Comparison of ENCODE assay signal across 18 mouse cellular contexts in the genomic region with DNA sequence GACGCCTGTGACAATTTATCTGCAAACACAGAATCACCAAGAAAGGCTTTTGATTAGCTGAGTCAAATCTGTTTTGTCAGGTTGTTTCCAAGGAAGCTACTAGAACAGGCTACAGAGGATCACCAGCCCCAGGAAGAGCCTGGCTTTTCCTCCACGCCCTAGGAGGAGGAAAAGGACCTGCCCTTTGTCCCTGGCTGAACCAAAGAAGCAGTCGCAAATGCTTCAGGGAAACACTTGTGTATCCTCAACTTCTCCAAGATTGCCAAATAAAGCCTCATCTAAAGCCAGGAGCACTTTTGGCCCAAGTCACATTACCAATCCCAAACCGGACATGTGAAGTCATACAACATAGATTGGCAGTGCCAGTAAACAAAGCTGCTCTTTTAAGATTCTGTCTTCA. TPM values are rescaled to one million over a fixed set of nuclear protein-coding genes. Genes with fewer than 3 reads are reported as not detected.
DNase-seq lines count a peak whose midpoint lies in the region; ATAC-seq and TF ChIP-seq lines count a peak whose summit lies in the region.
"Had no signal": no experiment of that assay in that cellular context is flagged by ENCODE, and none has a peak within 500 bp of the region (broad histone marks: within the 10 kb centered on the region; RNA-seq: fewer than 3 reads in every experiment).

No protein-coding gene starts in this region.

- no peak overlapping the region for H3K4me2 ChIP-seq in heart, embryonic 12.5 days
- no peak overlapping the region for H3K4me2 ChIP-seq in kidney, embryonic 16.5 days (replicated peaks; ENCODE audit: low read depth, low read length)
- no peak overlapping the region for H3K4me2 ChIP-seq in heart, embryonic 11.5 days
- H3K4me2 ChIP-seq in heart, postnatal 0 days (ENCODE audit: low read depth, low read length): no peak overlapping the region
- H3K4me2 ChIP-seq: embryonic facial prominence, embryonic 12.5 days; lung, embryonic 14.5 days; neural tube, embryonic 13.5 days had no signal

- no peak for ATAC-seq in heart, embryonic 12.5 days (ENCODE audit: insufficient number of reproducible peaks, low FRiP score)
- no peak for ATAC-seq in kidney, embryonic 16.5 days (ENCODE audit: low FRiP score, low TSS enrichment)
- ATAC-seq in heart, embryonic 11.5 days (replicated peaks; ENCODE audit: insufficient number of reproducible peaks, low FRiP score, low TSS enrichment): no peak
- no peak for ATAC-seq in heart, postnatal 0 days (ENCODE audit: insufficient read depth, low read depth)
- ATAC-seq: hindbrain, embryonic 16.5 days had no signal

- no peaks in the 10 kb centered on the region for H3K27me3 ChIP-seq in heart, embryonic 12.5 days (replicated peaks)
- H3K27me3 ChIP-seq in kidney, embryonic 16.5 days (ENCODE audit: insufficient read depth, low read length): no peaks in the 10 kb centered on the region; the same call in 1 of the 2 replicates
- H3K27me3 ChIP-seq in heart, embryonic 11.5 days (ENCODE audit: control insufficient read depth, insufficient read depth, low read length): no peaks in the 10 kb centered on the region
- H3K27me3 ChIP-seq in heart, postnatal 0 days (ENCODE audit: control insufficient read depth, insufficient read depth, low read length): 0 out of 2 replicates have a peak, but pooled peaks cover 4% of the 10 kb centered on the region
- H3K27me3 ChIP-seq: embryonic facial prominence, embryonic 12.5 days; neural tube, embryonic 13.5 days had no signal

- H3K9me3 ChIP-seq in heart, embryonic 12.5 days (replicated peaks): no peaks in the 10 kb centered on the region
- H3K9me3 ChIP-seq in kidney, embryonic 16.5 days (ENCODE audit: low read length): no peaks in the 10 kb centered on the region
- no peaks in the 10 kb centered on the region for H3K9me3 ChIP-seq in heart, embryonic 11.5 days (replicated peaks; ENCODE audit: control insufficient read depth, low read length)
- H3K9me3 ChIP-seq in heart, postnatal 0 days (replicated peaks; ENCODE audit: control insufficient read depth, low read length): no peaks in the 10 kb centered on the region
- H3K9me3 ChIP-seq: embryonic facial prominence, embryonic 12.5 days; neural tube, embryonic 13.5 days had no signal

- H3K27ac ChIP-seq in heart, embryonic 12.5 days (ENCODE audit: poor library complexity, severe bottlenecking): no peak overlapping the region
- H3K27ac ChIP-seq in kidney, embryonic 16.5 days (ENCODE audit: low read length): no peak overlapping the region
- peak overlapping the region; percentile 41; the same call in 1 of the 2 replicates for H3K27ac ChIP-seq in heart, embryonic 11.5 days (ENCODE audit: low read depth, low read length)
- H3K27ac ChIP-seq in heart, postnatal 0 days (ENCODE audit: low read depth): peak overlapping the region; percentile 54
- H3K27ac ChIP-seq: embryonic facial prominence, embryonic 12.5 days; kidney, postnatal 0 days; neural tube, embryonic 13.5 days had no signal

- no peak for TF ChIP-seq CTCF in heart, postnatal 0 days (IDR thresholded peaks at IDR 0.05; ENCODE audit: low read depth)

- WGBS in heart, embryonic 12.5 days: 53% methylated on average over 4 of the region's 4 CpGs
- 63% methylated on average over 4 of the region's 4 CpGs for WGBS in kidney, embryonic 16.5 days
- 56% methylated on average over 4 of the region's 4 CpGs for WGBS in heart, embryonic 11.5 days (ENCODE audit: insufficient replicate concordance)
- 54% methylated on average over 4 of the region's 4 CpGs for WGBS in heart, postnatal 0 days

- no peak overlapping the region for H3K9ac ChIP-seq in heart, embryonic 12.5 days
- H3K9ac ChIP-seq in kidney, embryonic 16.5 days (replicated peaks; ENCODE audit: low read length): no peak overlapping the region
- H3K9ac ChIP-seq in heart, embryonic 11.5 days (ENCODE audit: low read depth, low read length): no peak overlapping the region
- H3K9ac ChIP-seq in heart, postnatal 0 days (replicated peaks; ENCODE audit: low read depth, low read length): no peak overlapping the region
- H3K9ac ChIP-seq: embryonic facial prominence, embryonic 12.5 days; lung, embryonic 14.5 days; neural tube, embryonic 13.5 days had no signal

- TF ChIP-seq EP300 in heart, postnatal 0 days (IDR thresholded peaks at IDR 0.05; ENCODE audit: low read depth): no peak

- H3K36me3 ChIP-seq in heart, embryonic 12.5 days: no peaks in the 10 kb centered on the region
- no peaks in the 10 kb centered on the region for H3K36me3 ChIP-seq in kidney, embryonic 16.5 days (ENCODE audit: insufficient read depth, low read length)
- no peaks in the 10 kb centered on the region for H3K36me3 ChIP-seq in heart, embryonic 11.5 days (ENCODE audit: control insufficient read depth, insufficient read depth, low read length)
- H3K36me3 ChIP-seq in heart, postnatal 0 days (replicated peaks; ENCODE audit: control insufficient read depth, insufficient read depth, low read length): no peaks in the 10 kb centered on the region
- H3K36me3 ChIP-seq: embryonic facial prominence, embryonic 12.5 days; G1E; neural tube, embryonic 13.5 days had no signal

- peak; percentile 97 for DNase-seq in heart, adult 11 months
- DNase-seq in kidney, postnatal 14 days: peak; percentile 13
- no peak for DNase-seq in heart, postnatal 0 days (ENCODE audit: low spot score)
- no peak for DNase-seq in cerebellum, adult 8-10 months
- DNase-seq: cerebellum, adult 11 months; gastrocnemius, postnatal 36 days; layer of hippocampus, adult 9-11 months; lung, embryonic 14.5 days; right cerebral cortex, postnatal 25 days had no signal

- no peak overlapping the region for H3K4me3 ChIP-seq in heart, embryonic 12.5 days
- no peak overlapping the region for H3K4me3 ChIP-seq in kidney, embryonic 16.5 days (ENCODE audit: low read length)
- H3K4me3 ChIP-seq in heart, embryonic 11.5 days (ENCODE audit: low read depth, low read length): no peak overlapping the region
- H3K4me3 ChIP-seq in heart, postnatal 0 days (ENCODE audit: low read depth, low read length): no peak overlapping the region
- H3K4me3 ChIP-seq: embryonic facial prominence, embryonic 12.5 days; neural tube, embryonic 13.5 days had no signal

- H3K4me1 ChIP-seq in heart, embryonic 12.5 days (replicated peaks): peaks cover 10% of the 10 kb centered on the region
- no peaks in the 10 kb centered on the region for H3K4me1 ChIP-seq in kidney, embryonic 16.5 days (ENCODE audit: insufficient read depth, low read length)
- 0 out of 2 replicates have a peak, but pooled peaks cover 2% of the 10 kb centered on the region for H3K4me1 ChIP-seq in heart, embryonic 11.5 days (ENCODE audit: control insufficient read depth, insufficient read depth, low read length)
- peaks cover 9% of the 10 kb centered on the region; the same call in 1 of the 2 replicates for H3K4me1 ChIP-seq in heart, postnatal 0 days (ENCODE audit: control insufficient read depth, insufficient read depth)
- H3K4me1 ChIP-seq: embryonic facial prominence, embryonic 12.5 days had no signal

RNA-seq across cellular contexts. Expression of a gene that starts 41.7 kb away (rescaled TPM):
- 3.9 and 4.0 TPM in 2 replicates for polyA plus RNA-seq in heart, embryonic 12.5 days (2016; fragmentation: Nextera tagmentation; extraction: Ambion mirVana)
- 6.5 and 6.6 TPM in 2 replicates for polyA plus RNA-seq in kidney, embryonic 16.5 days (2015; fragmentation: Nextera tagmentation; extraction: Ambion mirVana)
- polyA plus RNA-seq in heart, embryonic 11.5 days (2014; fragmentation: Nextera tagmentation; extraction: Ambion mirVana): 5.5 and 5.6 TPM in 2 replicates
- 3.6 and 6.4 TPM in 2 replicates for total RNA-seq in heart, postnatal 0 days (2014; rRNA removed; ENCODE audit: low replicate concordance)
- polyA plus RNA-seq in heart, postnatal 0 days (2015; fragmentation: Nextera tagmentation; extraction: Ambion mirVana): 5.4 and 7.0 TPM in 2 replicates
- total RNA-seq: monocyte, adult 5-6 weeks had no signal

Comparison
In these comparisons a context has a peak if more than half of its experiments do, and no peak if none do; other contexts are left out.
1. DNase-seq: peak in heart, adult 11 months (single experiment) and kidney, postnatal 14 days (single experiment); none in heart, postnatal 0 days (single experiment) and cerebellum, adult 8-10 months (single experiment).
2. H3K27ac ChIP-seq: peak in heart, embryonic 11.5 days (single experiment) and heart, postnatal 0 days (single experiment); none in heart, embryonic 12.5 days (single experiment) and kidney, embryonic 16.5 days (single experiment).